Mouse (Mus musculus) inflammation-experienced regulatory T-cells, adult 6 months (primary cell): ENCODE data around the gene Ndufs2. TPM values are rescaled to one million over a fixed set of nuclear protein-coding genes. Genes with fewer than 3 reads are reported as not detected.

Source experiments
- ATAC-seq: one replicate; pipeline ENCODE4 v1.8.0; 2017
- polyA plus RNA-seq, 3 experiments: library from polyadenylated mRNA; unstranded; fragments of 100-300 nt; shearing (Covaris generic); gene quantifications; one replicate each; pipeline ENCODE4 v1.2.1; 2017

Ndufs2 gene
- polyA plus RNA-seq, 3 experiments from 2014 or later, result 106 to 120 (median 119) TPM

- ATAC-seq, result no peak
These were observed 27.2 kb upstream of the Ndufs2 start for GRCm38 (mm10) chr1:171278436-171278835.

- no peak for ATAC-seq
These were observed 26.5 kb upstream of the Ndufs2 start for GRCm38 (mm10) chr1:171277736-171278135.

DNA sequence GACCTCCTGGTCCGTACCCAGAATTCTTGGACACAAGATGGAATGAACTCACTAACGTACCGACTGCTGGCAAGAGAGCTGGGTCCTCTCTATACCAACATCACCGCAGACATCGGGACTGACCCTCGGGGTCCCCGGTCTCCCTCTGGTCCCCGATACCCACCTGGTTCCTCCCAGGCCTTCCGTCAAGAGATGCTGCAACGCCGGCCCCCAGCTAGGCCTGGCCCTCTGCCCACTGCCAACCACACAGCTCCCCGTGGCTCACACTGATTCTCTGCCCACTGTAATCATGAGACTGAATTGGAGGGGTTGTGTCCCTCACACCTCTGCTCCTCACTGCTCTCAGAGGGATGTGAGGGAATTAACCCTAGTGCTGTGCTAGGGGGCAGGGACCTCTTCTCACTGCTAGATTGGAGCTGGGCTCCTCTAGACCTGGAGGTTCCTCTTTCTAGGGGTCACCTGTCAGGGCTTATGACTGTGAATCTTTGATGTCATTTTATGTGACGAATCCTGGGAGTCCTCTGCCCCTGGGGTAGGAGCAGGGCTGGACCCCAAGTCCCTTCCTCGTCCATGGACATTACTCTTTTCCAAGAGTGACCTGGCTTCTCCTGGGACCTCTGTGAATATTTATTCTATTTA, 25.0 kb upstream of the Ndufs2 start:
- ATAC-seq, result no peak

DNA sequence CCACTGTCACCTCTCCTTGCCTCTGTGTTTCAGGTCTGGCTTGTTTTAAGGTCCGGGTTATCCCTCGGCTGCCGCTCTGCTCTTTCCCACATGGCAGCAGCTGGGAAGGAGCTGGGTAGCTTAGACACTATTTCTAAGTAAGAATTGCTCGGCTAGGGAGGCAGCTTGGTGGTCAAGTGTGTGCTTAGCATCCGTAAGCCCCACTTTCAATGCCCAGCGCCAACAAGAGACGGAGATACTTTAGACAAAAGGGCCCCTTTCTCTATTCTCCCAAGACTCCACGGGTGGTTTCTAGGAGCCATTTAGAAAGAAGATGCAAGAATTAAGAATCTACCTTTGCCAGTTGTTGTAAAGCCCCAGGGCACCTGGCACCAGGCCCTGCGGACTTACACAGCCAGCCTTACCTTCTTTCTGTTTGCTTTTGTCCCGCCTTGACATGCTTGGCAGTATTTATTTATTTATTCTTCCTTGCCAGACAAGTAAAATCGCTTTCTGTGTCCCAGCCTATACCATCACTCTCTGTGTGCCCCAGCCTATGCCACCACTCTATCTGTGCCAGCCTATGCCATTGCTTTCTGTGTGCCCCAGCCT, 24.1 kb upstream of the Ndufs2 start:
- ATAC-seq, result no peak

GRCm38 (mm10) chr1:171274171-171274570, 23.0 kb upstream of the Ndufs2 start:
- no peak for ATAC-seq

- ATAC-seq, result no peak
These were observed 20.9 kb upstream of the Ndufs2 start for GRCm38 (mm10) chr1:171272086-171272485.

DNA sequence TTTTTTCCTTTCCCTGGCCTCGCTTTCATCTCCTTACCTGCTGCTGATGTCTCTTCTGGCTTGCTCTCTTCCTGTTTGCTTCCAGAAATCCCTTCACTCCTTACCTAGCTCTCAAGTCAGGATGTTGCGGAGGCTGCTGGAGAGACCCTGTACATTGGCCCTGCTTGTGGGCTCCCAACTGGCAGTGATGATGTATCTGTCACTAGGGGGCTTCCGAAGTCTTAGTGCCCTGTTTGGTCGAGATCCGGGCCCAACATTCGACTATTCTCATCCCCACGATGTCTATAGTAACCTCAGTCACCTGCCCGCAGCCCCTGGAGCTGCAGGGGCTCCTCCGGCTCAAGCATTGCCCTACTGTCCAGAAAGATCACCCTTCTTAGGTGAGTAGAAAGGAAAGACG, 20.4 kb upstream of the Ndufs2 start:
- ATAC-seq, result no peak

- ATAC-seq, result no peak
These were observed 20.0 kb upstream of the Ndufs2 start for GRCm38 (mm10) chr1:171271196-171271595.

DNA sequence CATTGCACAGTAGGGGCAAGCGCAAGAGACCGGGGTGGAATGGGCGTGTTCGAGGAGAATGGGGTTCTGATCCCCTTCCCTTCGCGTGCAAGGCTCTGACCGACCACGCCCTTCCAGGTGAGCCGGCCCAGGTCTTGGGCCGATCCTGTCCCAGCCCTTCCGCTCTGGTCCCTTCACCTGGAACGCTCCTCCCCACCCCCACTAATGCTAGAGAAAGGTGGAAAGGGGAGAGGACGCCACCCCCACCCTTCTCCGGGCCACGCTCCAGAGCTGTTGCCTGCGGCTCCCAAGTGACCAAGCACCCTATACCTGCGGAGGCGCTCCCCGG, 19.3 kb upstream of the Ndufs2 start:
- peak; percentile 10 for ATAC-seq

- peak; percentile 99 for ATAC-seq
These were observed 18.8 kb upstream of the Ndufs2 start, which contains the start of gene B4galt3 for GRCm38 (mm10) chr1:171269848-171270572. TSS of gene B4galt3 (plus strand) at chr1:171270328.

GRCm38 (mm10) chr1:171268341-171268740, 17.2 kb upstream of the Ndufs2 start:
- no peak for ATAC-seq

GRCm38 (mm10) chr1:171265971-171266744, 15.0 kb upstream of the Ndufs2 start:
- no peak for ATAC-seq

GRCm38 (mm10) chr1:171263666-171264461, 12.7 kb upstream of the Ndufs2 start:
- ATAC-seq, result no peak

DNA sequence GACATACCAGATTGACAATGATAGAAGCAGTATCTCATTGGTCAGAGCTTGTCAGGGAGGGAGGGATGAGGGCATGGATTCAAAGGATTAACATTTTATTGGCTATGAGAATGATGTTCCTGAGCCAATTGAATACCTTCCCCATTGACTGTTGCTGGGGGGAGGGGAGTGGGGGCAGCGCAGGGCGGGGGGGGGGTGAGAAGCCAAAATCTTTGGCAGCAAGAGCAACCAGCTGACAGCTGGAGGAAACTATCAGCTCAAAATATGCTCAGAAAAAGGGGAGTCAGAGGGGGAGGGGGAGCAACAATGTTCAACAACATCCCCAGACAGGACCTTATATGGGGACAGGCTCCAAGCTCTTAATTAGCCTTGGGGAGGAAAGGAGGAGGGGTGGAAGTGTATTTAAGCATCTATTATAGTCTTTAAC, 12.0 kb upstream of the Ndufs2 start:
- no peak for ATAC-seq

GRCm38 (mm10) chr1:171262594-171263130, 11.5 kb upstream of the Ndufs2 start:
- peak; percentile 63 for ATAC-seq

DNA sequence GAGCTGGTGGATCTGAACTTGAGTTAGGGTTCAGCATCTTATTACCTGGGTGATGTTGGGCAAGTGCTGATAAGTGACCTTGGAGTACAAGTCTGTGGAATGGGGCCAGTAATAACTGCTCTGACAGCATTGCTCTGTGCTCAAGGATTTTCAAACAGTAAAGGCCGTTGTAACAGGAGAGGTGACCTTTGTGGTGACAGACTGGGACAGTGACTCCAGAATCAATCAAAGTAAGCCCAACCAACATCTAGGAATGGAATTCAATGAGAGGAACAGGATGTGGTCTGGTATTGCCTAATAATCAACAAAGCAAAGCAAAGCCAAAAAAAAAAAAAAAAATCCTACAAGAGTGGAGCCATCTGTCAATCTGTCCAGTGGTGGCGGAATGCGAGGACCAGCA, 9.1 kb upstream of the Ndufs2 start:
- no peak for ATAC-seq

GRCm38 (mm10) chr1:171258921-171259320, 7.7 kb upstream of the Ndufs2 start:
- ATAC-seq, result no peak

- ATAC-seq, result no peak
These were observed 6.6 kb upstream of the Ndufs2 start for GRCm38 (mm10) chr1:171257781-171258180.

DNA sequence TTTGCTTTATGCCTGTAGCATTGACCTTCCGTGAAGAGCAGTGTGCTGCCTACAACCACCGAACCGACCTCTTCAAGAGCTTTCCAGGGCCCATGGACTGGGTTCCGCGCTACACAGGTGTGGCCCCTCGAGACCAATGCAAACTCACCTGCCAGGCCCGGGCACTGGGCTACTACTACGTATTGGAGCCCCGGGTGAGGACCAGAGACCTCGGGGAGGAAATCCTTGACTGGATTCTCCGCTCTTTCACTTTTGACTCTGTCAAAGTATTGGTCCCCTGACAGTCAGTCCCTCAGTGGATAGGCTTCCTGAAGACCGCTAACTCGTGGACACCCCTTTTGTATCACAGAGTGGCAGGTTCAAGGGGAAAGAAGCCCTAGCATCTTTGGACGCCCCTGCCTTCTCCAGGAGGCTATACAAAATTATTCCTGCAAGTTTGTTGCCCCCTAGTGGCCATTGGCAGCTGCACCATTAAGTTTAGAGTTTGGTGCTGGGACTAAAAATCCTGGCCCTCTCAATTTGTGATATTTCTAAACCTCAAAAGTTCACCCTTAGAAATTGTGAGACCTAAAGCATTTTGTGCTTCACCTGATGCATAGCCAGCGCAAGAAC, 5.9 kb upstream of the Ndufs2 start:
- ATAC-seq, result peak; percentile 73

DNA sequence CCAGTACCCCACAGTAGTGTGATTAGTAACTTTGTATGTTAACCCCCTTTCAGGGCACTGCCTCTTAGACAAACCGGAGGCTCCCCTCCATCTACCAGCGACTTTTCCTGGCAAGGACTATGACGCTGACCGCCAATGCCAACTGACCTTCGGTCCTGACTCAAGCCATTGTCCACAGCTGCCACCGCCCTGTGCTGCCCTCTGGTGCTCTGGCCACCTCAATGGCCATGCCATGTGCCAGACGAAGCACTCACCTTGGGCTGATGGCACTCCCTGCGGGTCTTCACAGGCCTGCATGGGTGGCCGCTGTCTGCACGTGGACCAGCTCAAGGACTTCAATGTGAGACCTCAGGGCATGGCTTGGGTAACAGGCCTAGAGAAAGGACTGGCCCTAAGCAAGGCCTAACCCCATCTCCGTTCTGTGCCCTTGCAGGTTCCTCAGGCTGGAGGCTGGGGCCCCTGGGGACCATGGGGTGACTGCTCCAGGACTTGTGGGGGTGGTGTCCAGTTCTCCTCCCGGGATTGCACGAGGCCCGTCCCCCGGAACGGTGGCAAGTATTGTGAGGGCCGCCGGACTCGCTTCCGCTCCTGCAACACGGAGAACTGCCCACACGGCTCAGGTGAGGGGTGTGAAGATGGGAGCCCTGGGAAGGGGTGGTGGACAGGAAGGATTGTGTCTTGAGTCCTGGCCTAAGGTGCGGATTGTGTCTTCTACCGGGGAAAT, 5.1 kb upstream of the Ndufs2 start:
- ATAC-seq, result no peak

DNA sequence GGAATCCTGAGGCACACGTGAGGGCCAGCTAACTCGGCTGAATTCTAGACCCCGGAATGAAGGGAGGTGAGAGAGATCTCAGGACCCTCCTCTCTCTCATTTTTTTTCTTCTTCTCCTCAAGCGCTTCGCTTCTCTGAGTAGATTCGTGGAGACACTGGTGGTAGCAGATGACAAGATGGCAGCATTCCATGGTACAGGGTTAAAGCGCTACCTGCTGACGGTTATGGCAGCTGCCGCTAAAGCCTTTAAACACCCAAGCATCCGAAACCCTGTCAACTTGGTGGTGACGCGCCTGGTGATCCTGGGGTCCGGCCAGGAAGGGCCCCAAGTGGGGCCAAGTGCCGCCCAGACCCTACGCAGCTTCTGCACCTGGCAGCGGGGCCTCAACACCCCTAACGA, 1.2 kb upstream of the Ndufs2 start:
- ATAC-seq, result no peak
